7 mouse cellular contexts compared by ENCODE assay signal in the genomic region with DNA sequence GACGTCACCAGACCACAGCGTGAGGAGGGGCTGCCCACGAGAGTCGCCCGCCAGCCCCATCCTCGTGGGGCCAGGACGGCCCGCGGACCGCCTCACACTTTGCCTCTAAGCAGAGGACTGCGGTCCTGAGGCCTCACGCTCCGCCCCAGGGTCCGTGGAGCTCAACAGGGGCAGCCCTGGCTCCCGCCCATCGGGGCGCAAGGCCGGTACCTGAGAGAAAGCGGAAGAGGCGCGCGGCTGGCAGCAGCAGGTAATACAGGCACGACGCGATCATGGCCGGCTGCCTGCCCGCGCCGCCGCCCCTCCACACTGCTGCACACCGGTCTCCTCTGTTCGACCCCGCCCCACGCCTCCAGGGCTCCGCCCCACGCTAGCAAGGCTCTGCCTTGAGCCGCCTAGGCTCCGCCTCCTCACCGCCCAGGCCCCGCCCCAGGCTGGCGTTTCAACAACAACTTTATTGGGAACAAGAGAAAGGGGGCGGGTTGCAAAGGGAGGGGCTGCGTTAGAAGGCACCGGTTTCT. TPM values are rescaled to one million over a fixed set of nuclear protein-coding genes. Genes with fewer than 3 reads are reported as not detected.
A peak's percentile ranks its signal among the peaks of the same experiment; 100 is the strongest.
DNase-seq lines count a peak whose midpoint lies in the region; ATAC-seq and TF ChIP-seq lines count a peak whose summit lies in the region.

A gene (minus strand): TSS at position 341 of the 521 bp plus-strand sequence.

- peaks cover 6% of the 10 kb centered on the region; the same call in 1 of the 2 replicates for H3K36me3 ChIP-seq in embryonic facial prominence, embryonic 13.5 days
- no peaks in the 10 kb centered on the region for H3K36me3 ChIP-seq in kidney, adult 2 months (ENCODE audit: control insufficient read depth, insufficient read depth, low read length)
- H3K36me3 ChIP-seq in limb, embryonic 12.5 days = peaks cover 6% of the 10 kb centered on the region; the same call in 1 of the 2 replicates
- no peaks in the 10 kb centered on the region for H3K36me3 ChIP-seq in midbrain, embryonic 15.5 days (replicated peaks)
- no peaks in the 10 kb centered on the region for H3K36me3 ChIP-seq in spleen, adult 2 months (ENCODE audit: control insufficient read depth, insufficient read depth, low read length)

- H3K9ac ChIP-seq in embryonic facial prominence, embryonic 13.5 days = peak within 1 kb of the TSS; percentile 79
- H3K9ac ChIP-seq in limb, embryonic 12.5 days (replicated peaks) = peak within 1 kb of the TSS; percentile 72
- H3K9ac ChIP-seq in midbrain, embryonic 15.5 days = peak within 1 kb of the TSS; percentile 81

- no peaks in the 10 kb centered on the region for H3K9me3 ChIP-seq in embryonic facial prominence, embryonic 13.5 days
- H3K9me3 ChIP-seq in limb, embryonic 12.5 days = no peaks in the 10 kb centered on the region
- no peaks in the 10 kb centered on the region for H3K9me3 ChIP-seq in midbrain, embryonic 15.5 days

- under 1% methylated on average over 44 of the region's 44 CpGs for WGBS in embryonic facial prominence, embryonic 13.5 days
- WGBS in kidney, adult 2 months = under 1% methylated on average over 44 of the region's 44 CpGs
- under 1% methylated on average over 44 of the region's 44 CpGs for WGBS in limb, embryonic 12.5 days
- WGBS in midbrain, embryonic 15.5 days = under 1% methylated on average over 44 of the region's 44 CpGs
- under 1% methylated on average over 40 of the region's 44 CpGs for WGBS in spleen, adult 2 months

- DNase-seq in adrenal gland, postnatal 36 days = peak; percentile 98 to 99
- peak; percentile 97 to 98 for DNase-seq in heart, adult 18-20 months
- peak; percentile 98 for DNase-seq in kidney, adult 2 months
- peak; percentile 92 to 98 for DNase-seq in spleen, adult 2 months (ENCODE audit: low read depth in 1 of 2, low spot score in 2 of 2)

- H3K27ac ChIP-seq in embryonic facial prominence, embryonic 13.5 days = peak within 1 kb of the TSS; percentile 75
- H3K27ac ChIP-seq in kidney, adult 2 months (ENCODE audit: insufficient read depth, low read depth, low read length) = no peak within 1 kb of the TSS
- peak within 1 kb of the TSS; percentile 84 for H3K27ac ChIP-seq in limb, embryonic 12.5 days
- peak within 1 kb of the TSS; percentile 81 for H3K27ac ChIP-seq in midbrain, embryonic 15.5 days
- H3K27ac ChIP-seq in spleen, adult 2 months (ENCODE audit: insufficient read depth, low read length) = peak within 1 kb of the TSS; percentile 51; the same call in 1 of the 2 replicates

- peak; percentile 98 for ATAC-seq in embryonic facial prominence, embryonic 13.5 days (ENCODE audit: insufficient number of reproducible peaks, insufficient read depth, low FRiP score, low TSS enrichment, low read depth)
- peak; percentile 99 for ATAC-seq in limb, embryonic 12.5 days (ENCODE audit: insufficient number of reproducible peaks, insufficient read depth, low FRiP score, low TSS enrichment, low read depth)
- peak; percentile 99 for ATAC-seq in midbrain, embryonic 15.5 days (replicated peaks)

- peak within 1 kb of the TSS; percentile 86 for H3K4me2 ChIP-seq in embryonic facial prominence, embryonic 13.5 days
- H3K4me2 ChIP-seq in limb, embryonic 12.5 days = peak within 1 kb of the TSS; percentile 87
- peak within 1 kb of the TSS; percentile 90 for H3K4me2 ChIP-seq in midbrain, embryonic 15.5 days

- no peaks in the 10 kb centered on the region for H3K27me3 ChIP-seq in embryonic facial prominence, embryonic 13.5 days
- no peaks in the 10 kb centered on the region for H3K27me3 ChIP-seq in kidney, adult 2 months (replicated peaks; ENCODE audit: control insufficient read depth, insufficient read depth, low read length)
- H3K27me3 ChIP-seq in limb, embryonic 12.5 days = no peaks in the 10 kb centered on the region; the same call in 1 of the 2 replicates
- no peaks in the 10 kb centered on the region for H3K27me3 ChIP-seq in midbrain, embryonic 15.5 days (replicated peaks)
- H3K27me3 ChIP-seq in spleen, adult 2 months (ENCODE audit: control insufficient read depth, insufficient read depth, low read length) = no peaks in the 10 kb centered on the region

- TF ChIP-seq CTCF in kidney, adult 2 months (conservative IDR thresholded peaks at IDR 0.05; ENCODE audit: insufficient read depth, insufficient read length, low read depth, low read length) = 0 out of 2 replicates have a peak, but pooled peaks have one; percentile 19
- no peak for TF ChIP-seq CTCF in spleen, adult 2 months (IDR thresholded peaks at IDR 0.05; ENCODE audit: extremely low read depth, insufficient read depth, insufficient read length, insufficient replicate concordance)

- H3K4me3 ChIP-seq in embryonic facial prominence, embryonic 13.5 days = peak within 1 kb of the TSS; percentile 80
- H3K4me3 ChIP-seq in kidney, adult 2 months (ENCODE audit: insufficient read depth, low read depth, low read length) = peak within 1 kb of the TSS; percentile 67
- peak within 1 kb of the TSS; percentile 79 for H3K4me3 ChIP-seq in limb, embryonic 12.5 days (replicated peaks)
- peak within 1 kb of the TSS; percentile 88 for H3K4me3 ChIP-seq in midbrain, embryonic 15.5 days
- H3K4me3 ChIP-seq in spleen, adult 2 months (ENCODE audit: extremely low read depth, insufficient read depth, insufficient read length) = peak within 1 kb of the TSS; percentile 65

- peaks cover 14% of the 10 kb centered on the region; the same call in 1 of the 2 replicates for H3K4me1 ChIP-seq in embryonic facial prominence, embryonic 13.5 days
- H3K4me1 ChIP-seq in kidney, adult 2 months (ENCODE audit: control insufficient read depth, insufficient read depth, low read length) = no peaks in the 10 kb centered on the region
- peaks cover 14% of the 10 kb centered on the region; the same call in 1 of the 2 replicates for H3K4me1 ChIP-seq in limb, embryonic 12.5 days (replicated peaks)
- peaks cover 10% of the 10 kb centered on the region for H3K4me1 ChIP-seq in midbrain, embryonic 15.5 days
- no peaks in the 10 kb centered on the region; the same call in 1 of the 2 replicates for H3K4me1 ChIP-seq in spleen, adult 2 months (ENCODE audit: control insufficient read depth, insufficient read depth, insufficient read length)

- no peak for TF ChIP-seq POLR2A in kidney, adult 2 months (IDR thresholded peaks at IDR 0.05; ENCODE audit: low read depth, low read length)
- peak; percentile 29; the same call in 1 of the 2 replicates for TF ChIP-seq POLR2A in spleen, adult 2 months (IDR thresholded peaks at IDR 0.05; ENCODE audit: low read depth, low read length)

RNA-seq across cellular contexts. Expression of the gene that starts here (rescaled TPM):
- total RNA-seq in adrenal gland, postnatal 36 days (2021) = 1 to 10 TPM; 3.1 to 3.9 TPM
- polyA plus RNA-seq in embryonic facial prominence, embryonic 13.5 days (2015; fragmentation: Nextera tagmentation; extraction: Ambion mirVana) = 9.8 and 10.9 TPM in 2 replicates
- total RNA-seq in heart, adult 18-20 months (2021) = 1 to 10 TPM; 3.0 to 3.2 TPM
- polyA plus RNA-seq in kidney, adult 2 months (2012; rRNA removed) = 7.3 and 8.7 TPM in 2 replicates
- polyA plus RNA-seq in limb, embryonic 12.5 days (2016; fragmentation: Nextera tagmentation; extraction: Ambion mirVana) = 15.1 and 15.8 TPM in 2 replicates
- polyA plus RNA-seq in midbrain, embryonic 15.5 days (2015; fragmentation: Nextera tagmentation; extraction: Ambion mirVana) = 11.5 and 12.8 TPM in 2 replicates
- polyA plus RNA-seq in spleen, adult 2 months (2012; rRNA removed) = 5.0 and 7.3 TPM in 2 replicates
